Mouse (Mus musculus): ENCODE data around the gene Fstl3.
"Not testable (repeated sequence)": the region's sequence is repeated elsewhere in the genome, so short reads cannot be mapped to it uniquely, and the experiment has no call there.

The Fstl3 gene

DNA sequence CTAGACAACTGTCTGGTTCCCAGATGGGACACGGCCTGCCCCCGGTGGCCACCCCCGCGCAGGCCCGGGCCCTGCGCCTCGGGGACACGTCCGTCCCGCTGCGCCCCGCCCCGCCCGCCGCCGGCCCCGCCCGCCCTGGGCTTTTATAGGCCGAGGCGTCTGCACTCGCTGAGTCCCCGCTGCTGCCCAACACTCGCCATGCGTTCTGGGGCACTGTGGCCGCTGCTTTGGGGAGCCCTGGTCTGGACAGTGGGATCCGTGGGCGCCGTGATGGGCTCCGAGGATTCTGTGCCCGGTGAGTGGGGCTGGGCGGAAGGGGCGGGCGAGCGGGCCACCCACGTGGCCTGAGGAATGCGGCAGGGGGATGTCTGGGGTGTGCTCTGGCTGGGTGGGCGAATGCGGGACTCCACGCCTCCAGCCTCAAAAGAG is at the start of gene Fstl3:
Gene Fstl3, plus strand, starts transcription at position 170 of the 429 bp plus-strand sequence.
- DNase-seq = peak in 1 of 2 experiments; percentile 48

DNA sequence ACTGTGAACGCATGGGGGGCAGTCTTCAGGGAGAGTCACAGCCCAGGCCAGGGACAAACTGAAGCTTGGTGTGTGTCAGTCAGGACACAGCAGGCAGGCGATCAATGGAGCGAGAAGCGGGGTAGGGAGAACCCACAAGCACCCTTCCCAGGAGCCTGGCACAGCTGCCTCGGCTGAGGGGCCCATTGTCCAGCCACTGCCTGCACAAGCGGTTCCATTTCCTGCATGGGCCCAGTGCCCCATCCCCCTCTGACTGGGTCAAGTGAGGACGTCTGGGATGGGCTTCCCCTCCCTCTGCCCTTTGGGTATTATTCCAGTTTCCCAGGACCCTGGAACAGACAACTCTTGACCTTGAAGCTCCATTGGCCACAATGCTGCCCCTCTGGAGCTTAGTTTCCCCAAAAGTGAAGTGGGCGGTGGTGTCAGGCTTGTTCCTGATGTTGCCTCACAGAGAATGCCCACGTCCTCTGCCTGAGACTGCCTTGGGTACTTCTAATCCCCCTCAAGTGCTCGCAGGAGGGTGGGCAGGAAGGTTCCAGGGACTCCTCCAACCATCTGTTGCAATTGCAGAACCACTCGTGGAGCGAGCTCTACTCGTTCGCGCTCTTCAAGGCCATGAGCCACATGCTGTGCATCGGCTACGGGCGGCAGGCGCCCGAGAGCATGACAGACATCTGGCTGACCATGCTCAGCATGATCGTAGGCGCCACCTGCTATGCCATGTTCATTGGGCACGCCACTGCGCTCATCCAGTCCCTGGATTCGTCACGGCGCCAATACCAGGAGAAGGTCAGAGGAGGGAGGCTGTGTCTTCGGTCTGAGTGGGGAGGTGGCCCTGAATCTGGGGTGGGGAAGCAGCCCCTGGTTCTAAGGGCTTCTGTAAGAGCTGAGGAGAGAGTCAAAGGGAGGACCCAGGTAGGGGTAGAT is 48.5 kb upstream of the Fstl3 start:
- DNase-seq = peak in 1 of 2 experiments; percentile 43

DNA sequence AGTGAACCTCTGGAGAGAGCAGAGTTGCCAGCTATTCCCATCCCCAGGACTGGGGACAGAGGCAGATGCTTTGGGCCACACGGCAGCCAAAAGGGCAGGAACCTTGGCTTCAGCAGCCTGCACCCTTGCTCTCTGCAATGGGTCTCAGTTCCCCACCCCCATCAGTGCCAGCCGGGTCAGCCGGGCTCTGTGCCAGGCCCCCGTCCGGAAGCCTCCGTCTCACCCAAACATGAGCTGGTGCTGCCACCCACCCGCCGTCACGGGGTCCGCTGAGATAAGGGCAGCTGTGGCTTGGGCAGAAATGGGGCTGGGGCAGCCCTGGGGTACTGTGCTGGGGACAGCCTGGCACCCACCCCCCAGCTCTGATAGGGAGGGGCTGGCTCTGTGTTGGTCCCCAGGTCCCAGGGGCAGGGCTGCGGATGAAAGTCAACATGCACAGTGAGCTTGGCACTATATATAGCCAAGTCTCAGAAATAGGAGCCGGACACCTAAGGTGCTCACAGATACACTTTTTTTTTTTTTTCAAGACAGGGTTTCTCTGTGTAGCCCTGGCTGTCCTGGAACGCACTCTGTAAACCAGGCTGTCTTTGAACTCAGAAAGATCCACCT is 47.6 kb upstream of the Fstl3 start:
- DNase-seq = peak in 1 of 2 experiments; percentile 67

DNA sequence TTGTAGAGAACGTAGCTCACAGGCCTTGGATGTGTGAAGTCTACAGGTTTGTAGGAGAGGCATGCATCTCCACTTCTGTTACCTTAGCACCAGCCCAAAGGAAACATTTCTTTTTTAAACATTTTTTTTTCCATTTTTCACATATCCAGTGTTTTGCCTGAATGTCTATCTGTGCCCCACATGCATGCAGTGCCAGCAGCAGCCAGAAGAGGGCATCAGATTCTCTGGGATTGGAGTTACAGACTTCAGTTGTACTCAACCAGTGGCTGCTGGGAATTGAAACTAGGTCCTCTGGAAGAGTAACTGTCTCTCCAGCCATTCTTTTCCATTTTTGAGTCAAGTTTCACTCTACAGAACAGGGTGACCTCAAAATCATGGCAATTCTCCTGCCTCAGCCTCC is 44.6 kb upstream of the Fstl3 start:
- DNase-seq = peak; percentile 56 to 70

DNA sequence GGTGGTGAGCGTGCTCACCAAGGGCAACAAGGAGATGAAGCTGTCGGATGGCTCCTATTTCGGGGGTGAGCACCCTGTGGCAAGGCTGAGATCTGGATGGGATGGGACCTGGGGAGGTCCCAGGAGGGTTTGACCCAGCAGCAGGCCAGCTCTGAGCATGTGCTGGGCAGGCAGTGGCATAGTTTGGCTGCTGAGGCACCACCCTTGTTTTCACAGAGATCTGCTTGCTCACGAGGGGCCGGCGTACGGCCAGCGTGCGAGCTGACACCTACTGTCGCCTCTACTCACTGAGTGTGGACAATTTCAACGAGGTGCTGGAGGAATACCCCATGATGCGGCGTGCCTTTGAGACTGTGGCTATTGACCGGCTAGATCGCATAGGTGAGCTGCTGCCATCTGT is 43.2 kb upstream of the Fstl3 start:
- DNase-seq = no peak

DNA sequence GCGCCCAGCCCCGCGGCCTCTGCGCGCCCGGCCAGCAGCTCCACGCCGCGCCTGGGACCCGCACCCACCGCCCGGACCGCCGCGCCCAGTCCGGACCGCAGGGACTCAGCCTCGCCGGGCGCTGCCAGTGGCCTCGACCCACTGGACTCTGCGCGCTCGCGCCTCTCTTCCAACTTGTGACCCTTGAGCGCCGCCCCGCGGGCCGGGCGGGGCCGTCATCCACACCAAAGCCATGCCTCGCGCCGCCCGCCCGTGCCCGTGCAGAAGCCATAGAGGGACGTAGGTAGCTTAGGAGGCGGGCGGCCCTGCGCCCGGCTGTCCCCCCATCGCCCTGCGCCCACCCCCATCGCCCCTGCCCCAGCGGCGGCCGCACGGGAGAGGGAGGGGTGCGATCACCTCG is 41.7 kb upstream of the Fstl3 start:
- peak in 1 of 2 experiments; percentile 57 for DNase-seq

DNA sequence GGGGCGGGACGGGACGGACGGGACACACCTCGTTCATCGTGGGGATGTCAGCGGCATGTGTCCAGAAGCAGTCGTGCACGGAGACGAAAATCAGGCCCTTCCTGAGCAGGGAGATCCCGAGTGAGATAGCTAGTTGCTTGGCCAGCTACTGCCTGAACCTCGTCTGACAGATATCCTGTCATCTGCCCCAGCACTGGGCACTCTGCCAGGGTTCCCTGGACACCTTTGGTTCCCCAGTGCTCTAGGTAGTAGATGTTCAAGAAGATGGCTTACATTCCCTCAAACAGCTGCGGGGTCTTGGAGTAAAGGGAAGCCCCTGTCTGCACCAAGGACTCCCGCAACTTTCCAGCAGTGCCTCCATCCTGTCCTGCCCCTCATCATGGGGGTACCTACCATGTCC is 40.4 kb upstream of the Fstl3 start:
- DNase-seq = peak in 1 of 2 experiments; percentile 70

DNA sequence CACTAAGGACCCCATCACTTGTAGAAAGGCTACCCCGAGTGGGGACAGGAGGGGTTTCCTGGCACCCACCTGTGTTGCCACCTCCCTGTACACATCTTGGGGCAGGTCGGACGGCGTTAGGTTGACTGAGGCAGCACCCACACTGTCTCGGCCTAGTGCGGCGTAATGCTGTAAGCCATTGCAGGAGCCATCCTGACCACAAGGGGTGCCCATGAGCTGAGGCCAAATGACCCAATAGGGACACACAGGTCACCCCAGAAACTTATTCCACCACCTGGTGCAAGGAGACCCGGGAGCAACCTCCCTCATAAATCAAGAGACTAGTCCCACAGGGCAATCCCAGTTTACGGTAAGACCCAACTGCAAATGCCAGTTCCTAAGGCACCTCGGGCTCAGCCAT is 38.8 kb upstream of the Fstl3 start:
- peak; percentile 55 to 75 for DNase-seq

DNA sequence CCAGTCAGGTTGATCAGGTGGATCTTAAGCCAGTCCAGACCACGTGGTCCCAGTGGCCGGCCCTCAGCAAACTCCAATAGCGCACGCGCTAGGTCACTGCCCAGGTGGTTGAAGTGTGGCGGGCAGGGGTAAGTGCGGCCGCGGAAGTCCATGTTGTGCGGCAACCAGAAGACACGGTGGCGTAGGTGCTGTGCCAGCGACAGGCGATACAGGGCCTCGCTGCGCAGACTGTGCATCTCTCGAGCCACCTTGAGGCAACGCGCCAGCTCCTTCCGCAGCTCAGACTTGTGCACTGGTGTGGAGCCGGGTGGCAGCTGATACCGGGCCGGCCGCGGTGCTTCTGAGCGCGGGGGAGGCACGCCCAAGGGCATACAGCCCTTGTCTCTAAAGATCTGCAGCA is 37.8 kb upstream of the Fstl3 start:
- DNase-seq = peak in 1 of 2 experiments; percentile 34

DNA sequence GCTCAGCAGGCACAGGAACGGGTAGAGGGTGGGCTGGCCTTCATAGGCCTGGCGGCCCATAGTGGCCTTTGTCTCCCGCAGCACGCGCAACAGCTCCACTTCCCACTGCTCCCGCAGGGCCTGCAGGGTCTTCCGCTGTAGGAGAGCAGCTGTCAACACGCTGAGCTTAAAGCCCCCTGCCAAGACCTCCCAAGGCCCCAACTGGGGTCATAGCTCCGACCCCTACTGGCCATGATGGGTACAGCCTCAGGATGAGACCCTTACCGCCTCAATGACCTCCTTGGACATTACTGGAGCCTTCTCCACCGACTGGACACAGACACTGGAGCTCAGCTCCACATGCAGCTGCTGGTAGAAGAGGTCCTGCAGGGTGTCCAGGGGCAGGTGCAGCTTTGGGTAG is 36.2 kb upstream of the Fstl3 start:
- peak in 1 of 2 experiments; percentile 32 for DNase-seq

DNA sequence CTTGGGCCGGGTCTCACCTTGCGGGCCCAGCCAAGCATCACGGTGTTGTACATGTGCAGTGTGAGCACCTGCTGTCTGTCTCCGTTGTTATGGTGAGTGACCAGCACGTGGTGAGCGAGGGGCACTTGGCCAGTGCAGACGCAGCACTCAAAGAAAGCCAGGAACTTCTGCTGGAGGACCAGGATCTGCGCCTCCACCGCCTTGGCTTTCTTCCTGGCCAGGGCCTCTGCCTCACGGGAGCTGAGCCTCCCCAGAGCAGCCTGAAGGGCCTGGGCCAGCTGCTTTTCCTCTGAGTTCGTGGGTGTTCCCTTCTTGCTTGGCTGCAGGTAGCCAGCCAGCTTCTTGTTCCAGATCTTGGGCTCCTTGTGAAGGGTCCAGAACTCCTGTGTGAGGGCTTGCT is 33.9 kb upstream of the Fstl3 start:
- peak in 1 of 2 experiments; percentile 61 for DNase-seq

DNA sequence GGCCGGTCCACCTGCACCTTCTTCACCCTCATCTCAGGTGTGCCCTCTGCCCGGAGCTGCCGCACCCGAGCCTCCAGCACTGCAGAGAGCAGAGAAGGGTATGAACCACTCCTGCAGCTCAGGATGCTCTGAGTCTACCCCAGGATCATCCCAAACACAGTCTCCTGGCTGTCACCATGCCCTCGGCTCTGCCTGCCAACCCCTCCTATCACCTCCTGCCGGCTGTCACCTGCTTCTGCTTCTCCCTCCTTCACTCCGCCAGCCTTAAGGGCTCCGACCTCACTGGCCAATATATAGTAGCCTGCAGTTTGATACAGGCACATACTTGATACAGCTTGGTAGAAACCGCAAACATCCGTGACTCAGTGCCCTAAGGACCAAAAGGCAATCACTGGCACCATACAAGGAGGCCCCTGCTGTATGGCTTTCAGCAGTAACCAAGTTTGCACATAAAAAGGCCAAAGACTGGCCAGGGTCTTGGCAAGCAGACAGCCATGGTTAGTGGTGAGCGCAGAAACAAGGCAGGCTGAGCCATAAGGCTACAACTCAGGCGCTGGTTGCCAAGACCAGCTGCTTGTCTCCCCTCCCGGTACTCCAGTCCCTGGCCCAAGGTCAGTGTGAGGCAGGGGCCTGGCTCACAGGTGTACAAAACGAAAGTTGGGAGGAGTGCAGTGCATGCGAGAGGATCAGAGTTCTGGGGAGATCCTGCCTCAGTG is 33.3 kb upstream of the Fstl3 start:
- peak; percentile 75 to 77 for DNase-seq

DNA sequence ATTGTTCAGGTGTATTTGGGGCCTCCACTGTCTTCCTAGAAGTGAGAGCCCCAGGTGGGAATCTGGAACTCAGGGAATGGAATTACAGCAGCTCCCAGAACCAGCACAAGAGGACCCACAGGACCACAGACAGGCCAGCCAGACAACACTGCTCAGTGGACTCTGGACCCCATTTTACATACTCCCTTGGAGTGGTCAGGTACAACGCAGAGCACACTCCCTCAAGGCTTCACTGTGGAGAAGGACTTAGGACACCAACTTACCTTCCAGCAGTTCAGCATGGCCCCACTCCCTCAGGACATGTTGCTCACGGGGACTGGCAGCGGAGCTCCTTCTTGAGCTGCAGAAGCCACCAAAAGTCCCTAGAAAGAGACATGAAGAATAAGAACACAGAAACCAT is 31.7 kb upstream of the Fstl3 start:
- no peak for DNase-seq

DNA sequence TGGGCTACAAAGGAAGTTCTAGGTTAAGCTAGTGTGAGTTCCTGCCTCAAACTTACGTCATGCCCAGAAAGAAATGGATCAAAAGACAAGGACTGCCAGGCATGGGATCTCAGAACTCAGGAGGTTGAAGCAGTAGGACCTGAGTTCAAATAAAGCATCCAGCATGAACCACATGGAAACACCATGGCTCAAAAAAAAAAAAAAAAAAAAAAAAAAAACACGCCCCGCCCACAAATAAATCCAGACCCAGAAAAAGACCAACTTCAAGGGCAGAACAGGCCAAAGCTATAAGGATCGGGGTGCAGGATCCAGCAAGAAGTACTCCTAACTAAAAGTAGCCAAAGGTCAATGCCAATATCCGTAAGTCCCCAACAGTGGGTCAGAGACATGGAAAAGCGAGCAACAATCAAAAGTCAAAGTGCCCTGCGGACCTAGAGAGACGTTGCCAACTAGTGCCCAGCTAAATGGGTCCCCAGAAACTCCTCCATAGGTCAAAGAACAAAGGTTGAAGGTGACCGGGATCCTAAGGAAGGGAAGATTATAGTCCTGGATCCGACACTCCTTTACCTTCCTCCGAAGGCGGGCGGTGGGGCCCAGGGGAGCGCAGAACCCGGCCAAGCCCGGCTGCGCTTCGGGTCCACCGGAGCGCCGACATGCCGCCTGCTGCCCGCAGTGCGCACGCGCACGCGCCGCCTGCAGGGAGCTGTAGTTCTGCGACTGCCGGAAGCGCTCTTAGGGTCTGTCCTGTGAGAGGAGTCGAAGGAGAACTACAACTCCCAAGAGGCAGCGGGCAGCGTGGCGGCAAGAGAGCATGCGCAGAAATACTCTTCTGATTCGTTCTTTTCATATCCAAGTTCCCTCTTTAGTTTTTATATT is 30.9 kb upstream of the Fstl3 start, which contains the start of gene Polrmt:
Gene Polrmt, minus strand, starts transcription at position 684 of the 876 bp plus-strand sequence.
- peak; percentile 95 to 97 for DNase-seq

DNA sequence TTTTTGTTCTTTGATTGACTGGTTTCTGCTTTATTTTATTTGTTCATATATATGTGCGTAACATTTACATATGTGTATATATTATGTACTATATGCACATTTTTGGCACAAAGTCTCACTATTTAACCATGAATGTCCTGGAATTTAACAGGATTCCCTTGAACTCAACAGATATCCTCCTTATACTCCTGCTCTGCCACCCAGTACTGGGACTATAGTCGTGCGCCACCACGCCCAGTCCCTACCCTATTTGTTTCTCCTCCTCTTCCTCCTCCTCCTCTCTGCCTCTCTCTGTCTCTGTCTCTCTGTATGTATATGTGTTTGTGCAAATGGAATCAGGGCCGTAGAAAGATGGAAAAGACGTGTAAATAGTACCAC is 30.3 kb upstream of the Fstl3 start:
- no peak for DNase-seq

DNA sequence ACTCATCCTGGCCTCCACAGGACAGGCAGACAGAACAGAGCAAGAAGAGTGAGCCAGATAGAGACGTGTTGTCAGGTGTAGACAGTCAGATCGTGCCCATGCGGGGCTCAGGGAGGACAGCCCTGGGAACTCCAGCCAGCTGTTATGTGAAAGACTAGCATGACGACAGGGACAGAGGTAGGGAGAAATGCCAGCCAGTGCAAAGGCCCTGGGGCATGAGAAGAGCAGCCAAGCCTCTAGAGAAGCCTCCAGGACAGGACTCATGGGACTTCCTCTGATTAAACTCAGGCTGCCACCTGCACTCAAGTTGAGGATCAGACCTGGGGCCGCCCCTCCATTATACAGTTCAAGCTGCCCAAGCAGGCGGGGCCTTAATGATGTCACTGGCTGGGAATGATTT is 28.6 kb upstream of the Fstl3 start:
- no peak for DNase-seq

DNA sequence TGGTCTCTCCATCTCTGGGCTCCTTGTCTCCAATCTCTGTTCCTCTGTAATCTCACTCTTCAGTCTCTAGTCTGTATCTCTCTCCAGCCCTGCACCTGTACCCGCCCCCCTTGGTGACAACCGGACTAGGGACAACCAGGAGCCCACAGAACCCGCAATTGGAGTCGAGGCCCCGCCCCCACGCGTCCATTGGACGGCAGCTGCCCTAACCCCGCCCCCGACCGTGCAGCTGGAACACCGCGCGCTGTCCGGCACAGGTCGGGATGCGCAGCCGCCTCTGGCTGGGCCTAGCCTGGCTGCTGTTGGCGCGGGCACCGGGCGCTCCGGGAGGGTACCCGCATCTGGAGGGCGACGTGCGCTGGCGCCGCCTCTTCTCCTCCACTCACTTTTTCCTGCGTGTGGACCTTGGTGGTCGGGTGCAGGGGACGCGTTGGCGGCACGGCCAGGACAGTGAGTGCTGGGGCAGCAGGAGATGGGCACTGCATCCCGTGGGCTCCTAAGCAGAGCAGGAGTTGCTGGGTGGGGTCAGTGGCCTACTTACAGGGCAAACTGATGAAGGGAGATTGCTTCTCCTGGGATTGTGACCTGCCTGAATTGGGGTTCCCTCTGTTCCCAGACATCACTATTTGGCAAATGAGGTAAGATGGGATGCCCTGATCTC is 22.1 kb upstream of the Fstl3 start, which contains the start of gene Fgf22:
Gene Fgf22, plus strand, starts transcription at position 221 of the 661 bp plus-strand sequence.
- DNase-seq = peak; percentile 70 to 86

DNA sequence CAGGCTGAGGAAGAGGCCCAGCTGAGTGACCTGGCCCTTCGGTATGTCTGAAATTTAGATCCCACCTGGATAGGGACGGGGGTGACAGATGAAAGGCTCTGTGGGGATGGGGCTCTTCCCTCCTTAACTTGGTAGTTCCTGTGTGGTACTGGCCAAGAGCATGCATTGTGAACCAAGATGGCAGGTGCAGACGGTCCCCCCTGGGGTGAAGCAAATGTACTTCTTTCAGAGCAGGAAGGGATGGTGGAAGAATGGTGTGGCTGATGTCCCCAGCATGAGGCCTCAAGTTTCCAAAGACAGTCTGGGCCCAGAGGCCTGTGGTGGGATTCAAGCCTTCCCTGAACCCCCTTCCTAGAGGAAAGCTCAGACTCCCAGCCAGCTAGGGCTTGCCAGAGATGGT is 21.2 kb upstream of the Fstl3 start:
- peak in 1 of 2 experiments; percentile 58 for DNase-seq

DNA sequence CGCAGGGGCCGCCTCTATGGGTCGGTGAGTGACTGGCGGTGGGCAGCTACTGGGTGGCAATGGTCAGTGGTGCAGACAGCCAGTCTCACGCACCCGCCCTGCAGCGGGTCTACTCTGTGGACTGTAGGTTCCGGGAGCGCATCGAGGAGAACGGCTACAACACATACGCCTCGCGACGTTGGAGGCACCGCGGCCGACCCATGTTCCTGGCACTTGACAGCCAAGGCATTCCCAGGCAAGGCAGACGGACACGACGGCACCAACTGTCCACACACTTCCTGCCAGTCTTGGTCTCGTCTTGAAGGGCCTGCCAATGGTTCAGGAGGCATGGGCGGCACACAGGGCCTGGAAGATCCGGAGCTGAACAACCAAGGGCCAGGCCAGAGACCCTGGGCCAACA is 20.4 kb upstream of the Fstl3 start:
- no peak for DNase-seq

DNA sequence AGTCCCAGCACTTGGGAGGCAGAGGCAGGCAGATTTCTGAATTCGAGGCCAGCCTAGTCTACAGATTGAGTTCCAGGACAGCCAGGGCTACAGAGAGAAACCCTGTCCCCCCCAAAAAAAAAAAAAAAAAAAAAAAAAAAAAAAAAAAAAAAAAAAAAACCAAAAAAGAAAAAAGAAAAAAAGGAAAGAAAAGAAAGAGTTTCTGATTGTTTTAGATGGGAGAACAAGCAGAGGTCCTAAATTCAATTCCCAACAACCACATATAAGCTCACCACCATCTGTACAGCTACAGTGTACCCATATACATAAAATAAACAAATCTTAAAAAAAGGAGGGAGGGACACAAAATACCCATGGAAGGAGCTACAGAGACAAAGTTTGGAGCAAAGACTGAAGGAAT is 17.4 kb upstream of the Fstl3 start:
- DNase-seq = not testable (repeated sequence)

DNA sequence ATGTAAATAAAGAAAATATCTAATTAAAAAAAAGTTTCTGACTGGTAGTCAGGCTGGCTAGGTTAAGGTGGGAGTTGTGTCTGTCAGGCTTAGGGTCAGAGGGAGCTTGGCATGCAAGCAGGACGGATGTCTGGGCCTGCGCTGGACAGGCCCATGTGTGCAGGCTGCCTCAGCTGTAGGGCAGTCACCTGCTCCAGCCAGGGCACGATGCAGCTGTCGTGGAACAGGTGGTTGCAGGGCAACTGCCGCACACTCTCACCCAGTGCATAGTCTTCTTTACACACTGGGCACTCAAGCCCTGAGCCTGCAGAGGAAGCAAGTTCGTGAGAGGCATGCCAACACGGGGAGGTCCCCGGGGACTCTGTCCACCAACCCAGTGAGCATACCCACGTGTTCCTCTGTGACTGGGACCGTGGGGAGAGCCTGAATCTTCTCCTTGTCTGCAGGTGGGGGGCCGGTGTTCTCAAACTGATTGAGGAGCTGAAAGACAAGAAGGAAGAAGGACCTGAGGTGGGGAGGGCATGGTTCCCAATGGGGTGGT is 16.4 kb upstream of the Fstl3 start:
- no peak for DNase-seq
